Mouse (Mus musculus): ENCODE data around the gene Tecpr1.

DNA sequence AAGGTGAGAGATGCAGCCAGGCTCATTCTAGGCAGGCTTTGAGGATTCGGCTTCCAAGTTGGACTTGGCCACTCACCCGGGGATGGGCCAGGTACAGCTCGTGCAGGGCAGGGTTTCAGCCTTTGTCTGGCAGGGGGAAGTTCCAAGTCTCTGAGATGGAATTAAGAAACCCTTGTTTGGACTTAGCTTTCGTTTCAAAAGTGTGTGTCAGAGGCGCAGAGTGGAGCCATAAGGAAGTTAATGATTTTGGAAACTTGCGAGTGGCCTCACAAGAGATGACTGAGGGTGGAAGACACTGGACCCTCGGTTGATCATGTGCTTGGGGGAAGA is 33.1 kb upstream of the Tecpr1 start:
- TF ChIP-seq CTCF (conservative IDR thresholded peaks at IDR 0.05 in 1 of 2, IDR thresholded peaks at IDR 0.05 in 1 of 2; ENCODE audit: low read depth in 2 of 2, low read length in 2 of 2) (no peak), BHLHE40 (IDR thresholded peaks at IDR 0.05; ENCODE audit: low read depth, low read length) (no peak), POLR2A (IDR thresholded peaks at IDR 0.05; ENCODE audit: low read depth, low read length) (no peak), TCF12 (IDR thresholded peaks at IDR 0.05; ENCODE audit: low read depth, low read length) (no peak), CHD1 (IDR thresholded peaks at IDR 0.05; ENCODE audit: low read depth, low read length) (no peak), USF1 (IDR thresholded peaks at IDR 0.05; ENCODE audit: low read depth, low read length) (no peak), IRF4 (IDR thresholded peaks at IDR 0.05; ENCODE audit: low read depth, low read length) (no peak), ZC3H11A (IDR thresholded peaks at IDR 0.05; ENCODE audit: low read depth, low read length) (no peak), EP300 (IDR thresholded peaks at IDR 0.05; ENCODE audit: low read length) (no peak), MAX (IDR thresholded peaks at IDR 0.05; ENCODE audit: low read length) (no peak), NELFE (IDR thresholded peaks at IDR 0.05; ENCODE audit: low read depth, low read length) (no peak), CHD2 (IDR thresholded peaks at IDR 0.05; ENCODE audit: low read length) (no peak), MAFK (IDR thresholded peaks at IDR 0.05; ENCODE audit: insufficient replicate concordance, low read length) (no peak)
